Mouse (Mus musculus) lung, embryonic 15.5 days (tissue): ENCODE measurements around the gene Slc35b2. TPM values are rescaled to one million over a fixed set of nuclear protein-coding genes. Genes with fewer than 3 reads are reported as not detected.

Experiments used
- ATAC-seq: fragments of 200-750 bp; cut with Nextera tagmentation; 2 replicates; pipeline ENCODE4 v1.8.0; 2017; ENCODE audit warnings: moderate number of reproducible peaks, borderline replicate concordance; ENCODE audit not compliant: low FRiP score, low TSS enrichment; ENCODE audit errors: extremely low read depth
- H3K27ac ChIP-seq: fragments of 300-500 bp; sonication (generic); 2 replicates; pipeline ENCODE4 v1.5.1; 2015; ENCODE audit warnings: moderate library complexity, mild to moderate bottlenecking, inconsistent platforms
- H3K27me3 ChIP-seq: fragments of 300-500 bp; sonication (generic); 2 replicates; pipeline ENCODE4 v1.6.1; 2015; ENCODE audit warnings: inconsistent platforms
- H3K36me3 ChIP-seq: fragments of 300-500 bp; sonication (generic); 2 replicates; pipeline ENCODE4 v1.6.1; 2015; ENCODE audit warnings: inconsistent platforms
- H3K4me1 ChIP-seq: fragments of 300-500 bp; sonication (generic); 2 replicates; pipeline ENCODE4 v1.6.1; 2015; ENCODE audit warnings: inconsistent platforms
- H3K4me2 ChIP-seq: fragments of 300-500 bp; sonication (generic); 2 replicates; pipeline ENCODE4 v1.6.1; 2015; ENCODE audit warnings: inconsistent platforms, mild to moderate bottlenecking, moderate library complexity
- H3K4me3 ChIP-seq: fragments of 300-500 bp; sonication (generic); 2 replicates; pipeline ENCODE4 v1.5.1; 2015; ENCODE audit warnings: mild to moderate bottlenecking, inconsistent platforms
- H3K9ac ChIP-seq: fragments of 300-500 bp; sonication (generic); 2 replicates; pipeline ENCODE4 v1.6.1; 2015; ENCODE audit warnings: inconsistent platforms
- H3K9me3 ChIP-seq: fragments of 300-500 bp; sonication (generic); 2 replicates; pipeline ENCODE4 v1.6.1; 2016; ENCODE audit warnings: inconsistent platforms
- WGBS: fragments of 180-500 bp; shearing (Covaris S2); methylation state at CpG from one replicate; pipeline ENCODE4 v1.1.7; 2015; 5-methylcytosine and 5-hydroxymethylcytosine counted together
- polyA plus RNA-seq: library from polyadenylated mRNA; unstranded; fragments of >200 nt; fragmentation: Nextera tagmentation; extraction: Ambion mirVana; gene quantifications from 2 replicates; pipeline ENCODE4 v1.2.1, GENCODE M21; 2015

Slc35b2 gene
- polyA plus RNA-seq, 1 experiment from 2014 or later: 141 TPM

GRCm38 (mm10) chr17:45591701-45592605, 28.3 kb downstream of the Slc35b2 start:
- Histone ChIP-seq H3K36me3 (peaks cover 14% of the 10 kb centered on the region; the same call in 1 of the 2 replicates), H3K4me2 (peak overlapping the region; percentile 99), H3K4me1 (peaks cover 63% of the 10 kb centered on the region), H3K9me3 (no peaks in the 10 kb centered on the region), H3K27ac (peak overlapping the region; percentile 67), H3K27me3 (no peaks in the 10 kb centered on the region; the same call in 1 of the 2 replicates), H3K4me3 (no peak overlapping the region), H3K9ac (no peak overlapping the region)
- no peak for ATAC-seq
- WGBS: 44% methylated on average over 16 of the region's 16 CpGs

GRCm38 (mm10) chr17:45592606-45593431, 29.1 kb downstream of the Slc35b2 start:
- Histone ChIP-seq H3K9me3 (no peaks in the 10 kb centered on the region), H3K27me3 (no peaks in the 10 kb centered on the region; the same call in 1 of the 2 replicates), H3K4me2 (peak overlapping the region; percentile 99), H3K9ac (0 out of 2 replicates have a peak overlapping the region, but pooled peaks have one; percentile 4), H3K4me3 (no peak overlapping the region), H3K27ac (peak overlapping the region; percentile 67), H3K4me1 (peaks cover 66% of the 10 kb centered on the region), H3K36me3 (peaks cover 11% of the 10 kb centered on the region; the same call in 1 of the 2 replicates)
- ATAC-seq: 0 out of 2 replicates have a peak, but pooled peaks have one; percentile 16
- 37% methylated on average over 8 of the region's 8 CpGs for WGBS

GRCm38 (mm10) chr17:45593479-45593878, 29.8 kb downstream of the Slc35b2 start:
- WGBS: 31% methylated on average over 8 of the region's 8 CpGs
- Histone ChIP-seq H3K27ac (no peak overlapping the region), H3K36me3 (peaks cover 9% of the 10 kb centered on the region; the same call in 1 of the 2 replicates), H3K4me2 (peak overlapping the region; percentile 99), H3K4me1 (peaks cover 71% of the 10 kb centered on the region), H3K9me3 (no peaks in the 10 kb centered on the region), H3K4me3 (peak overlapping the region; percentile 10; the same call in 1 of the 2 replicates), H3K27me3 (no peaks in the 10 kb centered on the region; the same call in 1 of the 2 replicates), H3K9ac (0 out of 2 replicates have a peak overlapping the region, but pooled peaks have one; percentile 1)
- ATAC-seq: no peak

- H3K4me1 ChIP-seq: peaks cover 78% of the 10 kb centered on the region
Observed at GRCm38 (mm10) chr17:45594195-45594594, 30.5 kb downstream of the Slc35b2 start.

GRCm38 (mm10) chr17:45594881-45595735, 31.4 kb downstream of the Slc35b2 start:
- peak overlapping the region; percentile 45; the same call in 1 of the 2 replicates for H3K27ac ChIP-seq
- no peaks in the 10 kb centered on the region; the same call in 1 of the 2 replicates for H3K27me3 ChIP-seq
- H3K4me1 ChIP-seq: peaks cover 82% of the 10 kb centered on the region
- H3K9ac ChIP-seq: peak overlapping the region; percentile 65
- H3K9me3 ChIP-seq: no peaks in the 10 kb centered on the region
- WGBS: under 1% methylated on average over 58 of the region's 58 CpGs
- peak; percentile 79 for ATAC-seq
- H3K36me3 ChIP-seq: no peaks in the 10 kb centered on the region
- H3K4me2 ChIP-seq: peak overlapping the region; percentile 99
- peak overlapping the region; percentile 62 for H3K4me3 ChIP-seq

More at GRCm38 (mm10) chr17:45594195-45594594, 30.5 kb downstream of the Slc35b2 start:
- Histone ChIP-seq H3K9me3 (no peaks in the 10 kb centered on the region), H3K4me3 (peak overlapping the region; percentile 62), H3K27ac (no peak overlapping the region), H3K4me2 (peak overlapping the region; percentile 99), H3K9ac (peak overlapping the region; percentile 65; the same call in 1 of the 2 replicates), H3K27me3 (no peaks in the 10 kb centered on the region; the same call in 1 of the 2 replicates), H3K36me3 (0 out of 2 replicates have a peak, but pooled peaks cover 2% of the 10 kb centered on the region)
- no peak for ATAC-seq
- WGBS: 38% methylated on average over 8 of the region's 8 CpGs

- Histone ChIP-seq H3K4me3 (peak overlapping the region; percentile 62), H3K9me3 (no peaks in the 10 kb centered on the region), H3K27me3 (peaks cover 7% of the 10 kb centered on the region; the same call in 1 of the 2 replicates), H3K4me1 (peaks cover 78% of the 10 kb centered on the region), H3K4me2 (peak overlapping the region; percentile 99), H3K27ac (no peak overlapping the region), H3K36me3 (no peaks in the 10 kb centered on the region), H3K9ac (peak overlapping the region; percentile 65)
- 9% methylated on average over 23 of the region's 23 CpGs for WGBS
- ATAC-seq: peak; percentile 3; the same call in 1 of the 2 replicates
Observed at GRCm38 (mm10) chr17:45595736-45596390, 32.2 kb downstream of the Slc35b2 start.

GRCm38 (mm10) chr17:45596631-45597396, 33.1 kb downstream of the Slc35b2 start:
- Histone ChIP-seq H3K4me3 (no peak overlapping the region), H3K4me2 (no peak overlapping the region), H3K9ac (no peak overlapping the region), H3K4me1 (peaks cover 76% of the 10 kb centered on the region), H3K27me3 (peaks cover 17% of the 10 kb centered on the region), H3K9me3 (no peaks in the 10 kb centered on the region), H3K27ac (peak overlapping the region; percentile 11), H3K36me3 (no peaks in the 10 kb centered on the region)
- peak; percentile 33 for ATAC-seq
- WGBS: 40% methylated on average over 11 of the region's 11 CpGs

- Histone ChIP-seq H3K27ac (no peak overlapping the region), H3K4me2 (no peak overlapping the region), H3K27me3 (peaks cover 21% of the 10 kb centered on the region), H3K4me3 (no peak overlapping the region), H3K36me3 (no peaks in the 10 kb centered on the region), H3K9ac (no peak overlapping the region), H3K9me3 (no peaks in the 10 kb centered on the region), H3K4me1 (peaks cover 66% of the 10 kb centered on the region)
- WGBS: 25% methylated on average over 3 of the region's 3 CpGs
- no peak for ATAC-seq
Observed at GRCm38 (mm10) chr17:45597787-45598186, 34.1 kb downstream of the Slc35b2 start.

- Histone ChIP-seq H3K9me3 (no peaks in the 10 kb centered on the region), H3K4me1 (peaks cover 60% of the 10 kb centered on the region), H3K4me3 (no peak overlapping the region), H3K27me3 (peaks cover 21% of the 10 kb centered on the region), H3K27ac (no peak overlapping the region), H3K4me2 (no peak overlapping the region), H3K9ac (no peak overlapping the region), H3K36me3 (no peaks in the 10 kb centered on the region)
- ATAC-seq: no peak
- WGBS: 88% methylated on average over 2 of the region's 2 CpGs
Observed at GRCm38 (mm10) chr17:45598376-45598775, 34.7 kb downstream of the Slc35b2 start.

GRCm38 (mm10) chr17:45598891-45599290, 35.2 kb downstream of the Slc35b2 start:
- no peak overlapping the region for H3K9ac ChIP-seq
- H3K4me2 ChIP-seq: peak overlapping the region; percentile 75
- peak overlapping the region; percentile 33; the same call in 1 of the 2 replicates for H3K4me3 ChIP-seq
- peaks cover 55% of the 10 kb centered on the region for H3K4me1 ChIP-seq
- H3K27ac ChIP-seq: no peak overlapping the region
- H3K9me3 ChIP-seq: no peaks in the 10 kb centered on the region
- no peaks in the 10 kb centered on the region for H3K36me3 ChIP-seq
- ATAC-seq: no peak
- 34% methylated on average over 3 of the region's 3 CpGs for WGBS
- peaks cover 21% of the 10 kb centered on the region for H3K27me3 ChIP-seq
